Mouse (Mus musculus) left cerebral cortex, adult 11 months (tissue): ENCODE results near the gene Ankrd61.

ENCODE experiments used
- DNase-seq: peaks from one replicate; pipeline ENCODE4 v3.0.0; 2022; ENCODE audit warnings: low spot score

The Ankrd61 gene

GRCm38 (mm10) chr5:143892255-143892886 lies 5.1 kb downstream of the Ankrd61 start:
- DNase-seq = no peak

DNA sequence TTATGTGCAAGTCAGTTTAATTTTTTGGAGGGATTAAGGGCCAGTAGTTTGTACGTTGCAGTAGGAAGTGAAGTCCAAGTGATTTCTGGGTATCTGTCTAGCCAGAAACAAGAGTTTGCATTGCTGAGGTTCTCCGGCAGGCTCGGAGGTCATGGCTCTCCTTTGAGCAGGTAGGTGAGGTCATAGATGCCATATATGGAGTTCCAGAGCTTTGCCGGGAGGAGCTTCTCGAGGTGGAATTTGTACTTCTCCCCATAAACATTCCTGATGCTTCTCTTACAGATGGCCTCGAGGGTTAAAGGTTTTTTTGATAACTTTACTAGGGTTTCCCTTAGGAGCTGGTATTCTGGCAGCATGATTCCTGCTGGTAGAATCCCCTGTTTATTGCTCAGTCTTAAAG lies 6.7 kb downstream of the Ankrd61 start:
- DNase-seq = no peak

- no peak for DNase-seq
These were observed 12.2 kb downstream of the Ankrd61 start for GRCm38 (mm10) chr5:143885274-143885673.

DNA sequence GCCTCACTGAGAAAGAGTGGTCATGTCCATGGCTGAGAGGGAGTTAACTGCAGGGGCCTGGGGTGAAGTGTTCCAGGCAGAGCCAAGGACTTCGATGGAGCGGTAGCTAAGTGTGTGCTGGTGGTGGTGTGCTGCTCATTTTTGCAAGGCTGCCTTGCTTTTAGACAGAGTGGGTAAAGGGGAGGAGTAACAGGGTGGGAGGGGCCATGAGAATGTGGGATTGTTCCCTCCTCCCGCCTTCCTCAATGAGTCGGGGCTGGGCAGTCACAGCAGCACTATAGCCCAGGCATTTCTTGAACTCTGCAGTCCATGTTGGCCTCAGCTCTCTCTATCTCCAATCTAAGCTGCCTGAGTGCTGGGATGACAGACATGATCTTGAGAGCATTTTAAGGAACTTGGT lies 22.9 kb downstream of the Ankrd61 start:
- DNase-seq = no peak

GRCm38 (mm10) chr5:143871547-143872169 lies 25.8 kb downstream of the Ankrd61 start:
- DNase-seq = no peak
